Mouse (Mus musculus) liver, adult 2 months (tissue): Measurements from ENCODE around the gene Tagln. TPM values are rescaled to one million over a fixed set of nuclear protein-coding genes. Genes with fewer than 3 reads are reported as not detected.

Experiments used
- DNase-seq: peaks from one replicate; pipeline ENCODE4 v3.0.0-alpha.2; 2011; ENCODE audit warnings: low read depth, low spot score; ENCODE audit errors: extremely low read depth
- H3K27ac ChIP-seq: fragments of 200-500 bp; replicated peaks from 2 replicates; pipeline ENCODE4 v1.5.1; 2012; ENCODE audit warnings: low read depth, mild to moderate bottlenecking, control low read depth, inconsistent platforms, low read length; ENCODE audit not compliant: insufficient read depth
- H3K27me3 ChIP-seq: fragments of 200-500 bp; 2 replicates; pipeline ENCODE4 v1.6.1; 2012; ENCODE audit warnings: mild to moderate bottlenecking, moderate library complexity, low read length, inconsistent platforms; ENCODE audit not compliant: control insufficient read depth, insufficient read depth
- H3K36me3 ChIP-seq: fragments of 200-500 bp; 2 replicates; pipeline ENCODE4 v1.6.1; 2012; ENCODE audit warnings: low read length, inconsistent platforms; ENCODE audit not compliant: control insufficient read depth, insufficient read depth
- H3K4me1 ChIP-seq: fragments of 200-500 bp; 2 replicates; pipeline ENCODE4 v1.6.1; 2011; ENCODE audit warnings: low read length; ENCODE audit not compliant: control insufficient read depth, insufficient read depth
- H3K4me3 ChIP-seq: fragments of 200-500 bp; 2 replicates; pipeline ENCODE4 v1.5.1; 2011; ENCODE audit warnings: low read depth, mild to moderate bottlenecking, control low read depth, low read length, moderate library complexity; ENCODE audit not compliant: insufficient read depth
- H3K79me2 ChIP-seq: fragments of 200-500 bp; 2 replicates; pipeline ENCODE4 v1.6.1; 2012; ENCODE audit warnings: inconsistent platforms, mild to moderate bottlenecking, low read length, moderate library complexity; ENCODE audit not compliant: control insufficient read depth, insufficient read depth
- H3K9ac ChIP-seq: fragments of 200-500 bp; 2 replicates; pipeline ENCODE4 v1.6.1; 2012; ENCODE audit warnings: low read depth, mild to moderate bottlenecking, control low read depth, inconsistent platforms, low read length
- CTCF ChIP-seq: fragments of 200-500 bp; IDR thresholded peaks from 2 replicates; pipeline ENCODE4 v1.5.1; 2011; ENCODE audit warnings: low read depth, low read length, control low read depth
- POLR2A ChIP-seq: fragments of 200-500 bp; IDR thresholded peaks from 2 replicates; pipeline ENCODE4 v1.6.1; 2011; ENCODE audit warnings: low read length, control low read depth; ENCODE audit not compliant: insufficient read depth; ENCODE audit errors: extremely low read depth
- whole genome bisulfite sequencing: fragments of 180-500 bp; shearing (Covaris S2); methylation state at CpG from one replicate; pipeline ENCODE4 v1.1.7; 2018; 5-methylcytosine and 5-hydroxymethylcytosine counted together
- polyA plus RNA-seq: library from polyadenylated mRNA; depleted of rRNA; stranded (reverse); fragments of >200 nt; gene quantifications from 2 replicates; pipeline ENCODE4 v1.2.3, GENCODE M21; 2012; rRNA removed
- total RNA-seq: library from RNA; depleted of rRNA; stranded (reverse); fragments of >200 nt; gene quantifications from 2 replicates; pipeline ENCODE4 v1.2.3, GENCODE M21; 2014; rRNA removed

Tagln gene
- total RNA-seq (5.3 and 5.4 TPM in 2 replicates), polyA plus RNA-seq (6.3 and 7.2 TPM in 2 replicates)

DNA sequence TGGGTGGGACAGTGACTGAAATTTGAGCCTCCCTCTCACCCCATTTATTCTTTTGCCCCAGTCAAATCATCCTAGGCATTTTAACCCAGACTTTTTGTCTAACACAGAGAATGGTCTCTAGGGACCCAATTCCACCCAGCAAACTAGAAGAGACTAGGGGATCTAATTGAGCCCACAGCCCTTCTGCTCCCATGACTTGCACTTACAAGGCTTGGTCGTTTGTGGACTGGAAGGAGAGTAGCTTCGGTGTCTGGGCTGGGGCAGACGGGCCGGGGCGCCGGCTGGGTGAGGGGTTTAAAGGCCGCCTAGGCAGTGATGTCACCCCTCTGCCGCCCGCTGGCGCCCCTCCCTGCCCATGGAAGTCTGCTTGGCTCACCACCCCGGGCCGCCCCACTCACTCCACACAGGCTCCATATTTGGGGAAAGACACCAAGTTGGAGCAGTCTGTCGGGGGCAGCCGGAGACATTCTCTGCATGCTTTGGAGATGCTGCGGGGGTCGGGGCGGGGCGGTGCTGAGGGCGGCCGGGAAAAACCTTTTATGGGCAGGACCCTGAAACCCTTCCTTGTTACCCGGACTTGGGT is at the start of gene Tagln:
Gene Tagln, minus strand, starts transcription at position 431 of the 583 bp plus-strand sequence.
- WGBS = 64% methylated on average over 21 of the region's 21 CpGs
- no peak for DNase-seq
- TF ChIP-seq CTCF (no peak), POLR2A (no peak)
- Histone ChIP-seq H3K79me2 (no peaks in the 10 kb centered on the region), H3K9ac (no peak within 1 kb of the TSS; the same call in 1 of the 2 replicates), H3K27ac (peak within 1 kb of the TSS; percentile 10), H3K4me1 (peaks cover 29% of the 10 kb centered on the region), H3K36me3 (peaks cover 5% of the 10 kb centered on the region; the same call in 1 of the 2 replicates), H3K4me3 (peak within 1 kb of the TSS; percentile 17; the same call in 1 of the 2 replicates), H3K27me3 (no peaks in the 10 kb centered on the region)

DNA sequence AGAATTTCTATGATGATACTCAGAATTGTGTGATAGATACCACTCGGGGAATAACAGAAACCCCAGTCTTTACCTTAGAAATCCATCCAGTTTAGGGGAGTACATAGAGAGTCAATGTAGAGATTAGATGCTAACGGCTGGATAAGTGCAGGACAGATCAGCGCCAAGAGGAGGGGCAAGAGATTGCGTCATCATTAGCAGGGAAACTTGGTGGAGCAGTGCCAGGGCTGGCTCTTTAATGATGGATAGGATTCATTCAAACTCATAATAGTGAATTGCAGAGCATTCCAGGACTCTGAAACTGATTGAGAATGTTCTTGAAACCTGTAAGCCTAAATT is 49.3 kb upstream of the Tagln start:
- Histone ChIP-seq H3K27me3 (no peaks in the 10 kb centered on the region), H3K4me1 (peaks cover 9% of the 10 kb centered on the region), H3K9ac (no peak overlapping the region), H3K36me3 (no peaks in the 10 kb centered on the region), H3K27ac (0 out of 2 replicates have a peak overlapping the region, but pooled peaks have one; percentile 70), H3K79me2 (peaks cover 27% of the 10 kb centered on the region), H3K4me3 (peak overlapping the region; percentile 95)
- peak; percentile 75 for DNase-seq
- no peak for TF ChIP-seq POLR2A
- TF ChIP-seq CTCF = no peak
- under 1% methylated on average over 4 of the region's 4 CpGs for WGBS

DNA sequence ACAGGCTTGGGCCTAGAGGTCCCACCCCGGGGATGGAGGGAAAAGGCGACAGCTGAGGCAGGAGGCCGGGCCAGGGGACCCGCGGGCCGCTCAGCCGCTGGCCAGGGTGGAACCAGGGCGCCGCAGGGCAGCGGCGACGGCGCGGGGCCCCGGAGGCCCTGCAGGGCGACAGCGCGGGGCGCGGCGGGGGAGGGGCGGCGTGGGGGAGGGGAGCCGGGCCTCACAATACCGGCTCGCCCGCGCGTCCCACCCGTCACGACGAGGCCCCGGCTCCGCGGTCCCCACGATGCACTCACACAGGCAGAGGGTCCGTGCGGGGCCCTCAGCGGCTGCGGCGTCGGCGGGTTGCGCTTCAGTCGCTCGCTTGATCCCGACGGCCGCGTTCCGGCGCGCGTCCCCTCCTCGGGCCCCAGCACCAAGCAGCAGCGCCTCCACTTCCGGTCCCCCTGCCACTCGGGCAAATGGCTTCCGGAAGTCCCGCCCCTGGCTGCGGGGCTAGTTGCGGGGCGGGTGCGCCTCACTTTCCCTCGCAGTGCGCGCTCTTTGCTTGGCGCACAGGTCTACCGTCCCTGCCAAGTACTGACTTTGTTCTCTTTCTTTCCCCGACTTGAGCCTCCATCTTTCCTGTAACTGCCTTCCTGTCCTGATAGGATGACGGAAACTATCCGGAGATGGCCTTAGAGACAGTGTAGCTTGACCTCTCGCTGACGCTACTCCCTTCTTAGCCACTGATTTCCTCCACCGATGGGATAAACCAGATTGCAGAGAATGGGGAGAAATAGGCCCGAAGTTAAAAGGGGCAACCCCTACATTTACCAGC is 48.8 kb upstream of the Tagln start:
- peak; percentile 63 for DNase-seq
- peak overlapping the region; percentile 95 for H3K4me3 ChIP-seq
- TF ChIP-seq POLR2A (peak; percentile 63; the same call in 1 of the 2 replicates), CTCF (no peak)
- H3K79me2 ChIP-seq = peaks cover 33% of the 10 kb centered on the region
- peak overlapping the region; percentile 97 for H3K9ac ChIP-seq
- no peaks in the 10 kb centered on the region for H3K27me3 ChIP-seq
- under 1% methylated on average over 71 of the region's 76 CpGs for whole genome bisulfite sequencing
- H3K4me1 ChIP-seq = peaks cover 9% of the 10 kb centered on the region
- H3K36me3 ChIP-seq = no peaks in the 10 kb centered on the region
- peak overlapping the region; percentile 70 for H3K27ac ChIP-seq

DNA sequence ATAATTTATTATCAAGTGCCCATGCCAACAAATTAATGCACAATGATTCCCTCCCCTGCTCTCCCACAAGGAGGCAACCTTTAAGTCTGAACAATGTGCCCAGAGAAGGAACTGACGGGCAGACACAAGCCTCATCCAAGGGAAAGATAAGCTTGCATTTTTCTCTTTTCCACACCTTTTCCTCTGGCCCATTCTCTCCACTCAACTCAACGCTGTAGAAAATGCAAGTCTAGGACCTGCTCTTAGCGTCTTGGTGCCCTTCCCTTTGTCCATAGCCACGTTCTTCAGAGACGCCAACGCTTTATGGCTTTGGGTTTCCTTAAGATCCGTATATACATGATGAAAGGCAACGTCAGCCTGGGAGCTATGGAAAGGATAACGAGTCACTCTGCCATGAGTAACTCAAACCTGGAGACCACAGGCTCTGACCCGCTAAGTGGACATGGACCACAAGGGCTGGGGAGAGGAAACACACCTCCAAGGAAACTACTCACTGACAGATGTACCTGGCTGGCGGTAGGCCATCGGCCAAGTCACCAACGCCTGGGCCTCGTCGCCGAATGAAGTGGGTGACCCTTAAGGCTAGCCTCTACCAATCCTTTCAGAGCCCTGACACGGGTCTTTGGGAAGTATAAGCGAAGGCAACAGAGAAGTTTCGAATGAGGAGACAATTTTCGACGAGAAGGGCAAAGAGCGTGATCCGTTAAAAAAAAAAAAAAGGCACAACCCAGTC is 48.0 kb upstream of the Tagln start:
- peak overlapping the region; percentile 31 for H3K27ac ChIP-seq
- H3K9ac ChIP-seq = peak overlapping the region; percentile 97
- peaks cover 35% of the 10 kb centered on the region for H3K79me2 ChIP-seq
- TF ChIP-seq POLR2A (no peak), CTCF (no peak)
- DNase-seq = peak; percentile 19
- H3K27me3 ChIP-seq = no peaks in the 10 kb centered on the region
- WGBS = 3% methylated on average over 23 of the region's 23 CpGs
- peak overlapping the region; percentile 95 for H3K4me3 ChIP-seq
- no peaks in the 10 kb centered on the region for H3K36me3 ChIP-seq
- H3K4me1 ChIP-seq = peaks cover 9% of the 10 kb centered on the region

DNA sequence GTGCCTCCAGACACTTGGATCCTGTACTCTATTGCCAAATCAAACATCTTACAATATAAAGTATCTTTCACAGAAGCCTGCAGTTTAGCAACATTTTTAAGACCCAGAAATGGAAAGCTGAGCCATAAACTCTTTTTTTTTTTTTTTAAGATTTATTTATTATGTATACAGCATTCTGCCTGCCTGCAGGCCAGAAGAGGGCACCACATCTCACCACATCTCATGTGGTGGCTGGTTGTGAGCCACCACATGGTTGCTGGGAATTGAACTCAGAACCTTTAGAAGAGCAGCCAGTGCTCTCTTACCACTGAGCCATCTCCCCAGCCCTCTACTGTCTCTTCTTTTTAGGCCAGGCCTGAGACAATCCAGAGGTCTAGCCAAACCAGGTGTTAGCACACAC is 45.5 kb upstream of the Tagln start:
- no peaks in the 10 kb centered on the region for H3K27me3 ChIP-seq
- H3K27ac ChIP-seq = no peak overlapping the region
- H3K36me3 ChIP-seq = peaks cover 9% of the 10 kb centered on the region
- no peak overlapping the region for H3K4me3 ChIP-seq
- H3K9ac ChIP-seq = no peak overlapping the region
- H3K79me2 ChIP-seq = peaks cover 40% of the 10 kb centered on the region
- TF ChIP-seq CTCF = 0 out of 2 replicates have a peak, but pooled peaks have one; percentile 4
- no peak for TF ChIP-seq POLR2A
- DNase-seq = no peak
- H3K4me1 ChIP-seq = peaks cover 9% of the 10 kb centered on the region
